Mouse (Mus musculus): ENCODE measurements around the gene Arhgap27.

DNA sequence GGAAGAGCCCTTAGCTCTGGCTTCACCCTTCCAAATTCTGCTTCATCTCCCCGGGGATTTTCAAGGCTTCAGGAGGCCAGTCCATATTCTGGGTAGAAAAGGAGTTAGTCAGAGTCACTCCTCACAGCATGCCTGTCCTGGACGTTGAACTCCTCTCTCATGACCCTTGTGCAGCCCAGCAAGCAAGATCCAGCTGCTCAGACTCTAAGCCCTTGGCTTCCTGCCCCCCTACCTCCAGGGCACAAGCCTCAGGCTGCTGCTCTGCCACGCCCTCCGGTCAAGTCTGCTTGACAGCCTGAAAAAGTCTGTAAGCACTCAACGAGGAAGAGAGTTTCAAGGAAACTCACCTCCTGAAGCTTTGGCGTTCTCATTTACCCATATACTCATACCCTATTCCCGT, 43.1 kb upstream of the Arhgap27 start:
- TF ChIP-seq POLR2A (IDR thresholded peaks at IDR 0.05; ENCODE audit: insufficient read depth, low read depth, low read length): no peak
- no peak for TF ChIP-seq CTCF (IDR thresholded peaks at IDR 0.05)
- TF ChIP-seq EP300 (IDR thresholded peaks at IDR 0.05; ENCODE audit: insufficient read depth, low read depth, low read length): no peak

All from heart, adult 2 months (tissue).